Mouse (Mus musculus): ENCODE data around the gene Cap1. TPM values are rescaled to one million over a fixed set of nuclear protein-coding genes. Genes with fewer than 3 reads are reported as not detected.
"Not testable (repeated sequence)": the region's sequence is repeated elsewhere in the genome, so short reads cannot be mapped to it uniquely, and the experiment has no call there.

Cap1 gene
- total RNA-seq, 2 experiments from 2014 or later: 296 to 316 TPM

DNA sequence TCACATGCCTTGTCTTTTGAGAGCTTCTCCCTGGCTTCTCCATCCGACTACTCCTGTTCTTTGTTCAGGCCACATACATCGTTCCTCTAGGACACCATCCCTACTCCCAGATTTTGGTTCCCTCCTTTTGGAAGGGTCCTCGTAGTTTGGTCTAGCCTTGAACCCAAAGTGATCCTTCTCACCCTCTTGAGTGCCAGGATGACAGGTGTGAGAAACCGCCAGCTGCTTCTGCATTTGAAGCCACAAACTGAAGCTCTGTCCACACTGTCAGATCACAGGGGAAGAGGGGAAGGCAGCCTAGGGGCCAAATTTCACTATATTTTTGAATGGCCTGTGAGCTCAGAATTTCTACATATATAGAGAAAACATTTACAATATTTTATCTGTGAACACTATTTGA, 31.1 kb downstream of the Cap1 start:
- no peak for DNase-seq (ENCODE audit: low spot score in 2 of 2)

DNA sequence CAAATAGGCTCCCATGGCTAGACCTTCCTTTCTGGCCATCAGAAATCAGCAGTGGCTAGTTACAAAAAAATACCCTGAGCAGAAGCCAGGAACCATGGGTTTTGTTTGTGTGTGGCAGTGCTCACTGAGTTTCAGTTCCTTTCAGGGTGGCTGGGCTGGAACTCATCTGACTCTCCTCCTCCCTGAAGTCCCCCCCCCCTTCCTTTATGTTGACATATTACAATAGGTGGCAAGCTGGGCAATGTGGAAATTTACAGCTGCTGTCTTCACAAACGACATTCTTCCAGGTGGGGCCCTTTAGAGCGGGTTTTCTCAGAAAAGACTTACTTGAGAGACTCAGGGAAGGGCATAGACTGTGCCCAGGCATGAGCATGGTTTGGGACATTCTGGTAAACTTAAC, 32.2 kb downstream of the Cap1 start:
- no peak for DNase-seq (ENCODE audit: low spot score in 2 of 2)
- H3K27ac ChIP-seq: peak overlapping the region; percentile 29; the same call in 1 of the 2 replicates
- H3K4me3 ChIP-seq: no peak overlapping the region
- no peak for TF ChIP-seq CTCF (conservative IDR thresholded peaks at IDR 0.05)

More for the DNA sequence above, 31.1 kb downstream of the Cap1 start:
- Histone ChIP-seq H3K27ac (no peak overlapping the region), H3K4me3 (no peak overlapping the region)
- TF ChIP-seq CTCF (conservative IDR thresholded peaks at IDR 0.05): no peak

DNA sequence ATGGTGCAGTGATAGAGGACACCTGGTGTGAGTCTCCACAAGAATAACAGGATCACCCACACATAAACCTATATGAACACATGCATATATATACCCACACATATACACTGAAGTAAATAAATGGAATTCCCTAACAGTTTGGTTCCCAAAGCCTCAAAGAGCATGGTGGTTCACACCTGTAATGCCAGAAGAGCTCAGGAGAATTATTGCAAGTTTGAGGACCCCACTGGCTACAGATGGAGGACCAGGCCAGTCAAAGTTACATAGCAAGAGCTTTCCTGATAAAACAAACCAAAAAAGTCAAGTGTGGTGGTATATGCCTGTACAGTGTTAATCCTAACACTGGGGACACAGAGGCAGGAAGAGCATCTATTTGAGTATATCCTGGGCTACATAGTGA, 34.3 kb downstream of the Cap1 start:
- Histone ChIP-seq H3K4me3 (no peak overlapping the region), H3K27ac (no peak overlapping the region)
- TF ChIP-seq CTCF (conservative IDR thresholded peaks at IDR 0.05): no peak
- DNase-seq (ENCODE audit: low spot score in 2 of 2): no peak

DNA sequence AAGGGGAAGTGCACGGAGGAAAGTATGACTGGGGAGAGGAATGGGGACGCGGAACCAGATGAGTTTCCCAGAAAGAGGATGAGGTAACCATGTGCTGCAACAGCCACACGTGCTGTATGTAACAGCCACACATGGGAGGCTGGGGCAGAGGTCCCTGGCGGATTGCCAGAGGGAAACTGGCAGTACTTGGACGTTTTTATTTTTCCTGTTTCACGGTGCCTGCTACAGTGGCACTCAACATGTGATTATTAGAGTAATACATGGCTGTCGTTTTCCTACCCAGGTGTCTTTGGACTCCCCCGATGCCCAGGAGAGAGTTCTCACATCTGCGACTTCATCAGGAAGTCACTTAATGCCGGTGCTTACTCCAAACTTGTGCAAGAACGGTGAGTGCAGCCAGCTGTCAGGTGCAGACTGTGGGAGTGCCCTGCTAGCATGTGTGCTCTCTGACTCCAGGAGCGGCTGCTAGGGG, 37.7 kb downstream of the Cap1 start:
- DNase-seq (ENCODE audit: low spot score in 2 of 2): no peak
- Histone ChIP-seq H3K27ac (no peak overlapping the region; the same call in 1 of the 2 replicates), H3K4me3 (no peak overlapping the region)
- TF ChIP-seq CTCF (conservative IDR thresholded peaks at IDR 0.05): no peak

DNA sequence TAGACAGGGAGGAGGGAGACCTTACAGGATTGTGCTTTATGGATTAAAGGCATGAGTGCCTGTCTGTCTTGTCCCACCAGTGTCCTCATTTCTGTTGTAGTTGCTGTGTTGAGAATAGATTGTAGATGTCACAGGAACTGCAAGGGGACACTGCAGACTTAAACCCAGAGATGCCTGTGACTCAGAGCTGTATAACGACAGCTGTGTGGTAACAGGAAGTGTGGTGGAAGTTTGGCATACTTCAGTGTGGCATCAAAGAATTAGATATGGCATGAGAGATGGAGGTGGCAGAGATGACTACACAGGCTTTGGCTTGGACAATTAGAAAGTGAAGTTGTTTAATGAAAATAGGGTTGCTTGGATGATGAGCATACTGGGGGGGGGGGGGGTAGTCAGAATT, 47.4 kb downstream of the Cap1 start:
- DNase-seq (ENCODE audit: low spot score in 2 of 2): no peak
- no peak for TF ChIP-seq CTCF (conservative IDR thresholded peaks at IDR 0.05)
- H3K27ac ChIP-seq: no peak overlapping the region
- no peak overlapping the region for H3K4me3 ChIP-seq

DNA sequence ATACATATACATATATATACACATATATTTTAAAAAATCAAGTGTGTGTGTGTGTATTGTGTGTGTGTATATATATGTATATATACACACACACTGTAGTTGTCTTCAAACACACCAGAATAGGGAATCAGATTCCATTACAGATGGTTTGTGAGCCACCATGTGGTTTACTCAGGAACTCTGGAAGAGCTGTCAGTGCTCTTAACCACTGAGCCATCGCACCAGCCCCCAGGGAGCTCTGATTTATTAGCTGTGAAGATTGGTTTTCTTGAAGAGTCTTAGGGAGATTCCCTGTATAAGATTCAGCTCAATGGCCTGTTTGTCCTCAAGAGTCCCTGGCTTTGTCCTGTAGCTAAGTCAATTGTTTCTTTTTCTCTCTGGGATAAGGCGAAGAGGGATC, 47.9 kb downstream of the Cap1 start:
- Histone ChIP-seq H3K4me3 (no peak overlapping the region), H3K27ac (no peak overlapping the region)
- TF ChIP-seq CTCF (conservative IDR thresholded peaks at IDR 0.05): peak; percentile 52
- no peak for DNase-seq (ENCODE audit: low spot score in 2 of 2)

DNA sequence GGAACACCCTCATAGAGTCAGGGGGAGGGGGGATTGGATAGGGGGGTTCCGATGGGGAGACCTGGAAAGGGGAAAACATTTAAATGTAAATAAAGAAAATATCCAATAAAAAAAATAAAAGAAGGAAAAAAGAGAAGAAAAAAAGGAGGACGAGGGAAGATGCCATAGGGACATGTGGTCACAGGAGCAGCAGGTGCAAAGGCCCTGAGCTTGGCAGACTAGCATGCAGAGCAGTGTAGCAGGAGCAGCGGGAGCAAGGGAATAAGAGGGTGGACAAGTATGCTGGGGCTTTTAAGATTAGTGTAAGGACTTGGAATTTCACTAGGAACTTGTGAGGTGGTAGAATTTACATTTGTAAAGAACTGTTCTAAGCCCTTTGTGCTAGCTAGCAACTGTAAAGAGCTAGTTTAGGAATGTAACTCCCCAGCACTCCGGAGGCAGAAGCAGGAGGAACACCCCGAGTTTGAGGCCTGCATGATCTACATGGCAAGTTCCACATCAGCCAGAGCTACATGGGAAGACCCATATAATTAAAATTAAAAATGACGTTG, 48.6 kb downstream of the Cap1 start:
- TF ChIP-seq CTCF (conservative IDR thresholded peaks at IDR 0.05): no peak
- no peak for DNase-seq (ENCODE audit: low spot score in 2 of 2)
- Histone ChIP-seq H3K4me3 (no peak overlapping the region; the same call in 1 of the 2 replicates), H3K27ac (no peak overlapping the region)

DNA sequence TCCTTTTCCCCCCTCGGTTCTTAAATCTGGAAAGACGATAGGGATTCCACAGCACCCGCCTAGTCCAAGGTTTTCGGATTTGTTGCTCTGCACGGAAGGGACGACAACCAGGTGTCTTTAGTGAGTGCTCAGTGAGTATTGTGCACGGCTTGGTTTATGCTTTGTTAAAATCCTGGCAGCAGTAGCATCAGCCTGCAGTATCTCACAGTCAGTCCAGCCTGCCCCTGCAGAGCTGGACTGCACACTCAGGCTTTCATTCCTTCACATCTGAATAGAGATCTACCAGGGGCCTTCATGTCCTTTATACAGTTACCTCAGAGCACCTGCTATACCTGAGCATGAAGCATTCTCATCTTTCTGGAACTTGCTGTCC, 49.5 kb downstream of the Cap1 start:
- Histone ChIP-seq H3K27ac (peak overlapping the region; percentile 96), H3K4me3 (peak overlapping the region; percentile 72)
- no peak for TF ChIP-seq CTCF (conservative IDR thresholded peaks at IDR 0.05)
- DNase-seq (ENCODE audit: low spot score in 2 of 2): no peak

DNA sequence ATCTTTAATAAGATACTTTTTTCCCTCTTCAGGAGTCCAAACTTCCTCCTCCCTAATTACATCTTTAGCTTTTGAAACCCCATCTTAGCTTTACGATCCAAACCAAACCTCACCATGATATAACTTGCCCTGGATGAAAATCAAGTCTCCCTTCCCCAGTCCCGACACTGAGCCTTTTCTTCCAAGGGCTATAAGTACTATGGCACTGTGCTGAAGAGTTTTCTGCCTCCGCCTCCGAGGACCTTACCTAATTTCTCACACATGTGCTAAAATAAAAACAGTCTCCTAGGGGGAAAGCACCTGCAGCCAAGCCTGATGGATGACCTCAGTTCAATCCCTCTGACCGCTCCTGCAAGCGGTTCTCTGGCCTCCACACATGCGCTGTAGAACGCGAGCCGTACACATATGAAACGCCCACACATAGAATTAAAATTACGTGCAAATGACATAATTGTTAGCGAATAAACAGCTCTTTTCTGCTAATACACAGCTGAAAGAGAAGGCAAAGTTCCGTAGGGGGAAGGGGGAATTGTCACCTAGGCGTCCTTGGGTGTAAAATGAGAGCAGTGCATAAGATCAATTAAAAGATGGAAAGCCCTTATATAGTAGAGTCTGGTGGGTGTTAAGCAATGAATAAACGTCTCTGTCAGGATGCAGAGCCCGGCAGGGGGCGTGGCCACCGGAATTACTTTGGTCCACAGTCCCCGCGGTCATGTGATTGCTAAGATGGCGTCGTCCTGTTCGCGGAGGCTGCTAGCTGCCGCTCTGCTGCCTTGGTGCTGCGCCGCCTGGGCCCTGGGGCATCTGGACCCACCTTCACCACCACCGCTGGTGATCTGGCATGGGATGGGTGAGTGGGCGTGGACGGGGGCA, 50.1 kb downstream of the Cap1 start, which contains the start of gene Ppt1:
Ppt1 (plus strand) TSS at position 713 of the 873 bp plus-strand sequence.
- Histone ChIP-seq H3K4me3 (peak within 1 kb of the TSS; percentile 72), H3K27ac (peak within 1 kb of the TSS; percentile 96)
- peak; percentile 63 for TF ChIP-seq CTCF (conservative IDR thresholded peaks at IDR 0.05)
- DNase-seq (ENCODE audit: low spot score in 2 of 2): peak; percentile 89 to 92

DNA sequence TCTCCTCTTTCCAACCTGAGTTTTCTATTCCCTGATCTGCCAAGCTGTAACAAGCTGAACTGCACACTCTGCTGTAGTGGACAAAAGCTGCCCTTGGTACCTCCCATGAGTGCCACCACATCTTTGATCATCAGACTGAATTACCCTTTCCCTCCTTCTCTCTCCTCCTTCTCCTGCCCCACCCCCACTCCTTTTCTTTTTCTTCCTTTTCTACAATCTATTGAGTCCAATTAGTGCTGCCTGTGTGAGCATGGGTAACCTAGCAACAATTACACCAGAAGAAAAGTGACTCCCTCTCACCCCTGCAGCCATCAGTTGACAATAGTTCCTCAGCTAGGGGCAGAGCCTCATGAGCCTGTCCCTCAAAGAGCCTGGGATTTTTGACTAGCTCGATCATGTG, 54.0 kb downstream of the Cap1 start:
- TF ChIP-seq CTCF (conservative IDR thresholded peaks at IDR 0.05): no peak
- H3K4me3 ChIP-seq: no peak overlapping the region
- H3K27ac ChIP-seq: no peak overlapping the region
- DNase-seq (ENCODE audit: low spot score in 2 of 2): no peak

DNA sequence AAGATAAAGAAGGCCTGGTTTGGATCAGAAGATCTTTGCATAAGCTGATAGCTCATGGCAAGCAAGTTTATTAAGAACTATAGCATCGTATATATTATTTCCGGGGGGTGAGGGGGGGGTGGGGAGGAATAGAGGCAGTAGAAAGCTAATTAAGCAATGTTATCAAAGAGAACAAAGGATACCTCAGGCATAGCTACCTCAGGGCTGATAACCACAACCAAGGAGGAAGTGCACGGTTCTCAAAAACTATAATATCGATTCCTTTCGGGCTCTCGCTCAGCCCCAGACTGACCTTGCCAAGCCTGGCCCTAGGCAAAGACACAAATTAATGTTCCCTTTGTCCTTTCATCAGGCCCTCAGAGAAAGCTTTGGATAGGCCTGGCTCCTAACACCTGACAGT, 56.5 kb downstream of the Cap1 start:
- Histone ChIP-seq H3K4me3 (no peak overlapping the region), H3K27ac (no peak overlapping the region)
- TF ChIP-seq CTCF (conservative IDR thresholded peaks at IDR 0.05): no peak
- no peak for DNase-seq (ENCODE audit: low spot score in 2 of 2)

DNA sequence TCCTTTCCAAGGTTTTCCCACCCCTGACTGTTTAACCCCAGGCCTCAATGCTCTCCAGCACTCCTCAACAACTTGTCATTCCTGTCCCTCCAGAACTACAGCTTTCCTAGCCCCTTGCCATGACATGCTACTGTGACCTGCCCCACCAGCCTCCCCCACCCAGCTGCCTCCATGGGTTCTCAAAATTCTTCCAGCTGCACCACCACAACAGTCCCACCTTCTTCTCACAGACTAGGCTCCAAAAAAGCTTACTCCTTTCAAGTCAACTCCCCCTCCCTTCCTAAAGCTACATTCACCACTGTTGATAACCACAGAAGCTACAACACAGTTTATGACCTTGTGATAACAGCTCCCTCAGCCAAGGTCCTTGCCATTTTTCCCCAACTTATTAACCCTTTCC, 58.2 kb downstream of the Cap1 start:
- Histone ChIP-seq H3K4me3 (no peak overlapping the region), H3K27ac (no peak overlapping the region)
- no peak for DNase-seq (ENCODE audit: low spot score in 2 of 2)
- TF ChIP-seq CTCF (conservative IDR thresholded peaks at IDR 0.05): no peak

DNA sequence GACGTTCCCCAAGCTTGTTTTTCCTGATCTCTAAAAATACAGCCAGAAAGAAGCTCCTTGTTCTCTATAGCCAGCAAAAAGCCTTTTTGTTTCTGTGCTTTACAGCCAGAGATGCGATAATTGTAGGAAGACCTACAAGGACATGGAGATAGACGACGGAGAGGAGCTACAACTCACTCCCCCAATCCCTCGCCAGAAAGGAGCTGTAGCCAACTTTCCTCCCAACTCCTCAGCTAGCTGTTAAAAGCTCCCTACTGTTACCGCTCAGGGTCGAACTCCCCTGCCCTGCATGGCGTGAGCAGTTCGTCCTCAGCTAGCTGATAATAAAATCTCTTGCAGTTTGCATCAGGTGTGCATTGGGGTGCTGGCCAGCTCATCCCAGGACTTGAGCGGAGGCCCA, 64.9 kb downstream of the Cap1 start:
- not testable (repeated sequence) for H3K4me3 ChIP-seq; H3K27ac ChIP-seq; DNase-seq (ENCODE audit: low spot score in 2 of 2)

DNA sequence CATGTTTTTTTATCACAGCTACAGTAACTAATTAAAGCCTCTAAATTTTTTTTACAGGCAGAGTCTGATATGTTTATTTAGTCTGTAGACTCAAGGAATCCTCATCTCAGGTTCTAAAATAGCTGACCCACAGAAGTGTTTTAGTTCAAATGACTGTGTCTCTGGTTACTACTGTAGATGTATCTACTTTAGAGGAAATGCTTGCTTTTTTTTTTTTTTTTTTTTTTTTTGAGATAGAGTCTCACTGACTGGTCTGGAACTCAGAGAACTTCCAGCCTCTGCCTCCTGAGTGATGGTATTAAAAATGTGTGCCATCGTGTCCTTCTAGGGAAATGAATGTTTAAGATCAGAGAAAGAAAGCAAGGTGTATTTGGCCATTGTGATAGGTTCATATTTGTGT, 69.7 kb downstream of the Cap1 start:
- DNase-seq (ENCODE audit: low spot score in 2 of 2): no peak
- no peak overlapping the region for H3K27ac ChIP-seq
- H3K4me3 ChIP-seq: no peak overlapping the region
- no peak for TF ChIP-seq CTCF (conservative IDR thresholded peaks at IDR 0.05)

Data from layer of hippocampus, adult 2 months (tissue).